Mouse (Mus musculus) hindbrain, embryonic 16.5 days (tissue): ENCODE measurements around the gene Drg1. TPM values are rescaled to one million over a fixed set of nuclear protein-coding genes. Genes with fewer than 3 reads are reported as not detected.

Experiments
- ATAC-seq: fragments of 200-750 bp; cut with Nextera tagmentation; 2 replicates; pipeline ENCODE4 v1.8.0; 2017; ENCODE audit warnings: moderate TSS enrichment, moderate library complexity
- H3K27ac ChIP-seq: fragments of 300-500 bp; sonication (generic); 2 replicates; pipeline ENCODE4 v1.5.1; 2014; ENCODE audit warnings: low read depth, mild to moderate bottlenecking, control low read depth, low read length, moderate library complexity
- H3K27me3 ChIP-seq: fragments of 300-500 bp; sonication (generic); replicated peaks from 2 replicates; pipeline ENCODE4 v1.6.1; 2014; ENCODE audit warnings: low read length; ENCODE audit not compliant: control insufficient read depth, insufficient read depth
- H3K36me3 ChIP-seq: fragments of 300-500 bp; sonication (generic); 2 replicates; pipeline ENCODE4 v1.6.1; 2014; ENCODE audit warnings: mild to moderate bottlenecking, low read length, moderate library complexity, mixed read lengths; ENCODE audit not compliant: control insufficient read depth, insufficient read depth
- H3K4me1 ChIP-seq: fragments of 300-500 bp; sonication (generic); 2 replicates; pipeline ENCODE4 v1.6.1; 2014; ENCODE audit warnings: low read depth, low read length; ENCODE audit not compliant: control insufficient read depth, insufficient read depth
- H3K4me2 ChIP-seq: fragments of 300-500 bp; sonication (generic); 2 replicates; pipeline ENCODE4 v1.6.1; 2014; ENCODE audit warnings: mild to moderate bottlenecking, low read length, control low read depth, moderate library complexity
- H3K4me3 ChIP-seq: fragments of 300-500 bp; sonication (generic); 2 replicates; pipeline ENCODE4 v1.5.1; 2014; ENCODE audit warnings: mild to moderate bottlenecking, low read length, control low read depth, moderate library complexity
- H3K9ac ChIP-seq: fragments of 300-500 bp; sonication (generic); 2 replicates; pipeline ENCODE4 v1.6.1; 2014; ENCODE audit warnings: low read depth, mild to moderate bottlenecking, control low read depth, low read length, moderate library complexity
- H3K9me3 ChIP-seq: fragments of 300-500 bp; sonication (generic); 2 replicates; pipeline ENCODE4 v1.6.1; 2014; ENCODE audit warnings: mild to moderate bottlenecking, low read length, moderate library complexity; ENCODE audit not compliant: control insufficient read depth
- WGBS: fragments of 180-500 bp; shearing (Covaris S2); extraction: QIAGEN DNeasy Blood & Tissue Kit; methylation state at CpG from one replicate; pipeline ENCODE4 v1.1.7; 2014; 5-methylcytosine and 5-hydroxymethylcytosine counted together
- polyA plus RNA-seq: library from polyadenylated mRNA; unstranded; fragments of >200 nt; fragmentation: Nextera tagmentation; extraction: Ambion mirVana; gene quantifications from 2 replicates; pipeline ENCODE4 v1.2.1, GENCODE M21; 2015

The Drg1 gene
- polyA plus RNA-seq, 1 experiment from 2014 or later = 207 TPM

- ATAC-seq = no peak
- Histone ChIP-seq H3K4me2 (no peak overlapping the region), H3K27ac (no peak overlapping the region), H3K4me3 (no peak overlapping the region), H3K4me1 (no peaks in the 10 kb centered on the region), H3K9ac (no peak overlapping the region), H3K27me3 (no peaks in the 10 kb centered on the region), H3K36me3 (peaks cover 67% of the 10 kb centered on the region), H3K9me3 (no peaks in the 10 kb centered on the region)
- 74% methylated on average over 4 of the region's 4 CpGs for WGBS
Measured at GRCm38 (mm10) chr11:3243771-3244170, 22.4 kb downstream of the Drg1 start.

- no peak for ATAC-seq
- 93% methylated on average over 7 of the region's 7 CpGs for WGBS
Measured at GRCm38 (mm10) chr11:3242395-3242794, 23.8 kb downstream of the Drg1 start.

GRCm38 (mm10) chr11:3235277-3235676 lies 30.9 kb downstream of the Drg1 start:
- H3K9me3 ChIP-seq = no peaks in the 10 kb centered on the region
- H3K27ac ChIP-seq = no peak overlapping the region
- peaks cover 52% of the 10 kb centered on the region for H3K36me3 ChIP-seq
- H3K4me2 ChIP-seq = no peak overlapping the region
- H3K4me3 ChIP-seq = no peak overlapping the region
- no peaks in the 10 kb centered on the region for H3K4me1 ChIP-seq
- no peak overlapping the region for H3K9ac ChIP-seq
- WGBS = 72% methylated on average over 5 of the region's 5 CpGs
- ATAC-seq = no peak
- no peaks in the 10 kb centered on the region for H3K27me3 ChIP-seq

More at GRCm38 (mm10) chr11:3242395-3242794, 23.8 kb downstream of the Drg1 start:
- Histone ChIP-seq H3K9ac (no peak overlapping the region), H3K36me3 (peaks cover 68% of the 10 kb centered on the region), H3K4me1 (no peaks in the 10 kb centered on the region), H3K4me3 (no peak overlapping the region), H3K9me3 (no peaks in the 10 kb centered on the region), H3K27me3 (no peaks in the 10 kb centered on the region), H3K27ac (no peak overlapping the region), H3K4me2 (no peak overlapping the region)

GRCm38 (mm10) chr11:3233704-3234103 lies 32.5 kb downstream of the Drg1 start:
- Histone ChIP-seq H3K36me3 (peaks cover 49% of the 10 kb centered on the region), H3K27me3 (no peaks in the 10 kb centered on the region), H3K4me1 (no peaks in the 10 kb centered on the region), H3K4me3 (no peak overlapping the region), H3K27ac (no peak overlapping the region), H3K9ac (no peak overlapping the region), H3K9me3 (no peaks in the 10 kb centered on the region), H3K4me2 (no peak overlapping the region)
- WGBS = 93% methylated on average over 4 of the region's 4 CpGs
- no peak for ATAC-seq

- no peak overlapping the region for H3K9ac ChIP-seq
- peaks cover 44% of the 10 kb centered on the region for H3K36me3 ChIP-seq
- no peak overlapping the region for H3K4me3 ChIP-seq
- H3K27ac ChIP-seq = no peak overlapping the region
- H3K4me2 ChIP-seq = no peak overlapping the region
- ATAC-seq = no peak
- no peaks in the 10 kb centered on the region for H3K27me3 ChIP-seq
- H3K4me1 ChIP-seq = no peaks in the 10 kb centered on the region
- 93% methylated on average over 3 of the region's 3 CpGs for whole genome bisulfite sequencing
- H3K9me3 ChIP-seq = no peaks in the 10 kb centered on the region
Measured at GRCm38 (mm10) chr11:3232248-3232647, 34.0 kb downstream of the Drg1 start.

- H3K27me3 ChIP-seq = no peaks in the 10 kb centered on the region
- no peaks in the 10 kb centered on the region for H3K9me3 ChIP-seq
- peaks cover 41% of the 10 kb centered on the region for H3K36me3 ChIP-seq
- H3K4me1 ChIP-seq = no peaks in the 10 kb centered on the region
- ATAC-seq = no peak
- 98% methylated on average over 3 of the region's 3 CpGs for WGBS
- H3K9ac ChIP-seq = no peak overlapping the region
- no peak overlapping the region for H3K4me3 ChIP-seq
- H3K27ac ChIP-seq = no peak overlapping the region
- no peak overlapping the region for H3K4me2 ChIP-seq
Measured at GRCm38 (mm10) chr11:3227113-3227512, 39.1 kb downstream of the Drg1 start.

- no peaks in the 10 kb centered on the region for H3K4me1 ChIP-seq
- H3K27ac ChIP-seq = no peak overlapping the region
- ATAC-seq = no peak
- no peak overlapping the region for H3K4me3 ChIP-seq
- no peak overlapping the region for H3K9ac ChIP-seq
- 68% methylated on average over 5 of the region's 5 CpGs for WGBS
- H3K4me2 ChIP-seq = no peak overlapping the region
- no peaks in the 10 kb centered on the region for H3K27me3 ChIP-seq
- peaks cover 42% of the 10 kb centered on the region for H3K36me3 ChIP-seq
- no peaks in the 10 kb centered on the region for H3K9me3 ChIP-seq
Measured at GRCm38 (mm10) chr11:3223105-3223504, 43.1 kb downstream of the Drg1 start.

- H3K27ac ChIP-seq = no peak overlapping the region
- H3K4me2 ChIP-seq = no peak overlapping the region
- no peak overlapping the region for H3K4me3 ChIP-seq
- peaks cover 23% of the 10 kb centered on the region for H3K36me3 ChIP-seq
- WGBS = 94% methylated on average over 1 of the region's 1 CpGs
- no peak for ATAC-seq
- no peaks in the 10 kb centered on the region for H3K9me3 ChIP-seq
- no peaks in the 10 kb centered on the region for H3K4me1 ChIP-seq
- H3K9ac ChIP-seq = no peak overlapping the region
- H3K27me3 ChIP-seq = no peaks in the 10 kb centered on the region
Measured at GRCm38 (mm10) chr11:3212526-3212925, 53.7 kb downstream of the Drg1 start.

- Histone ChIP-seq H3K4me3 (no peak overlapping the region), H3K27ac (no peak overlapping the region), H3K4me1 (0 out of 2 replicates have a peak, but pooled peaks cover 4% of the 10 kb centered on the region), H3K4me2 (no peak overlapping the region), H3K9me3 (no peaks in the 10 kb centered on the region), H3K36me3 (peaks cover 7% of the 10 kb centered on the region), H3K9ac (no peak overlapping the region), H3K27me3 (no peaks in the 10 kb centered on the region)
- no peak for ATAC-seq
- WGBS = 95% methylated on average over 3 of the region's 3 CpGs
Measured at GRCm38 (mm10) chr11:3206783-3207182, 59.4 kb downstream of the Drg1 start.

- 93% methylated on average over 3 of the region's 3 CpGs for WGBS
Measured at GRCm38 (mm10) chr11:3205207-3205606, 61.0 kb downstream of the Drg1 start.

More at GRCm38 (mm10) chr11:3205207-3205606, 61.0 kb downstream of the Drg1 start:
- H3K27ac ChIP-seq = no peak overlapping the region
- no peaks in the 10 kb centered on the region for H3K27me3 ChIP-seq
- no peak for ATAC-seq
- 0 out of 2 replicates have a peak, but pooled peaks cover 4% of the 10 kb centered on the region for H3K4me1 ChIP-seq
- H3K36me3 ChIP-seq = peaks cover 7% of the 10 kb centered on the region
- no peaks in the 10 kb centered on the region for H3K9me3 ChIP-seq
- H3K4me2 ChIP-seq = no peak overlapping the region
- H3K4me3 ChIP-seq = no peak overlapping the region
- H3K9ac ChIP-seq = no peak overlapping the region
